Mouse (Mus musculus): ENCODE results near the gene Ptch1.

Gene Ptch1

DNA sequence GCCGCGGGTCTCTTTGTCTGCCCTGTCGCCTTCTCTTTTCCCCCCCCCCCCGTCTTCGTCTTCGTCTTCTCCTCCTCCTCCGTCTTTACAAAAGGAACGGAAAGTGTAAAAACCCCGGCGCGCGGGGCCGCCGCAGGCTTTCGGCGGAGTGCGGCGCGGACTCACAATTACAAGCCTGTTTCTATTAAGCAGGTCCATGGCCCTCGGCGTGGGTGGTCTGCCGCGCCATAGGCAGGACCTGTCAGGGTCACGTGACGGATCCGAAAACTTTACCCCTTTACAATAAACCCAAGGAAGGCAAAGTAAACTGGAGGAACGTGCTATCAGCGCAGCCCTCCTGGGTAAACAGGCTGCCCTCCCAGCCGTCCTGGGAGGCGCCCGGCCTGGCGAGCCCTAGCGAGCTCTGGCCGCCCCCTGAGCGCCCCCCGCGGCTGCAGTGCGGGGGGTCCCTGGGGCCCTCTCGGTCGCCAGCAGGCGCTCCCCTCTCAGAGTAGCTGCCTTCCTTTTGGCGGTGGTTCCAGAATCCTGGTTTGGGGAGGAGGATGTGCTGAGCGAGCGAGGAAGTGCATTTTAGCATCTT is at the start of gene Ptch1:
Gene Ptch1, minus strand, starts transcription at position 343 of the 580 bp plus-strand sequence.
- peak; percentile 14 for DNase-seq

DNA sequence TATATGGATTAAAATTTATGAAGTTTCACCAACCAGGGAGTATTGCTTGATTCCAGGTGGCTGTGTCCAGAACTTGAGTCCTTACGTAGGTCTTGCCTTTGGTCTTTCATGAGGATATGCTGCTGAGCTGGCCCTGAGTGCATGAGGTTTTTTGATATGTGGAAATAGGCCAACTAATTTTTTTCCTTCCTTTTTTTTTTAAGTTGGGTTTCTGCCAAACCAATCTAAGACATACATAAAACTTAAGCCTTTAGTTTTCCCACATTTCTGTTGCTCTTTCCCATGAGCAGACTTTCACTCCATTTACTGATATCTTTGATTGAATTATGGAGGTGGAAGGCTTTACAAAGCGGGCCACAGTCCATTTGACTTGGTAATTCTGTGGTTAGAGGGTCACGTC is 47.9 kb upstream of the Ptch1 start:
- DNase-seq = no peak

DNA sequence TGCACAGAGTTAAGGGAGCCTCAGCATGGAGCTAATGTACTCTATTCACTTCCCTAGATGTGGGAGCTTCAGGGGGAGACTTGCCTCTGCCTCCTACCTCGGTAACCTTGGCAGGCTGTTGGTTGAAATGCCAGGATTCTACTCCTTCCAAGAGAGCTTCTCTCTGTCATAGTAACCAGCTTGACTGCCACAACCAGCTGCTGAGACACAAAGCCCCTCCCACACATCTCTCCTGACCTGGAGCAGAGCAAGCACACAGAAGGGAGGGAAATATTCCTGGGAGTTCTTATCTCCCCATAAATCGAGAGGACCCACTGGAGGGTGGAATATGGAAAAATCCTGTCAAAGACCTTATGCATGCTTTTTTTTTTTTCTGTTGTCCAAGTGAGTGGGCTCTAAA is 39.8 kb upstream of the Ptch1 start:
- no peak for DNase-seq

DNA sequence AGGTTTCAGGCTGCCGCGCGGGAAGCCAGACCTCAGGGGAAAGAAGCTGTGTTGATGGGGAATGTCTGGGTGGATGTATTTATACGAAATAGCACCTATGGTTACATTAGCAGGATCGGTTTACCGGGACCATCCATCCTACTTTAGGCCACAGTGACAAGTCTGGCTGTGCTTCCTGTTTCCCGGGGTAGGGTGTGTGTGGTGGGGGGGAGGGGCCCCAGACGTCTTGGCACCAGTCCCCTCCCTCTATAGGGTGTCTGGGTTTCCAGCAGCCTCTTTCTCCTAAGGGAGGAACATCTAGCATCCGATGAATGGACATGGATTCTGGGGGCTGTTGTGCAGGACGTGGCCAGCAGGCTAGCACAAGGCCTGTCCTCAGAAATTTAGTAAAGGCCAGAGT is 36.3 kb upstream of the Ptch1 start:
- DNase-seq = no peak

DNA sequence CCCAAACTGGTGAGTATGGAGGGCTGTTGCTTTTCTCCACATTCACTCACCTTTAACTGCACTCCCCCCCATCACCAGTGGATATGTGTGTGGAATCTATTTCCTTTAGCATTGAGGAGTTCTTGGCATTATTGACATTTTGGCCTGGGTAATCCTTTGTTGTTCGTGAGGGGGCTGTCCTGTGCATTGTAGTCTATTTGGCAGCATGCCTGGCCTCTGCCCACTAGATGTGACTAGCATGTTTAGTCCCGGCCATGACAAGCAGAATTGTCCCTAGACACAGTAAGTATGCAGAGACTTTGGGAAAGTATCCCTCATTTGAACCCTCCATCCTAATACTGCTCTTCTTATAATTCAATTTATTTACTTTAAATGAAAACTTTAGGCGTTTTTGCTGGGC is 24.2 kb upstream of the Ptch1 start:
- no peak for DNase-seq

DNA sequence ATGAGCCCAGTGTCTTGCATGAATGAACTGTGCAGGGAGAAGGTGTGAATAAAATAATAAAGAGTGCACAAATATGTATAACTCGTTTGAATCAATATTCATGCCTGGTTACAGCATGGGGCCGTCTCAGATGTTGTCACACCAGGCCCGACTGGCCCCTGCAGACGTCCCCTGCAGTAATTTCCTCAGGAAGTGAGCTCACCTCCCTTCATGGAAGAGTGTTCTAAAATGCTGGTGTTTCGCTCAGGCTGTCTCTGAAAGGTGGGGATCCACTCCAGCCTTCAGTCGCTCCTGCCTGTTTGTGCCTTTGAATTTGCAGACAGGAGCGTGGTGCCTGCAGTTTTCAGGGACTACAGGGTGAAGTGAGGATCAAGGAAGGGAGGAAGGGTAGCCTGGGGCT is 22.5 kb upstream of the Ptch1 start:
- DNase-seq = no peak

DNA sequence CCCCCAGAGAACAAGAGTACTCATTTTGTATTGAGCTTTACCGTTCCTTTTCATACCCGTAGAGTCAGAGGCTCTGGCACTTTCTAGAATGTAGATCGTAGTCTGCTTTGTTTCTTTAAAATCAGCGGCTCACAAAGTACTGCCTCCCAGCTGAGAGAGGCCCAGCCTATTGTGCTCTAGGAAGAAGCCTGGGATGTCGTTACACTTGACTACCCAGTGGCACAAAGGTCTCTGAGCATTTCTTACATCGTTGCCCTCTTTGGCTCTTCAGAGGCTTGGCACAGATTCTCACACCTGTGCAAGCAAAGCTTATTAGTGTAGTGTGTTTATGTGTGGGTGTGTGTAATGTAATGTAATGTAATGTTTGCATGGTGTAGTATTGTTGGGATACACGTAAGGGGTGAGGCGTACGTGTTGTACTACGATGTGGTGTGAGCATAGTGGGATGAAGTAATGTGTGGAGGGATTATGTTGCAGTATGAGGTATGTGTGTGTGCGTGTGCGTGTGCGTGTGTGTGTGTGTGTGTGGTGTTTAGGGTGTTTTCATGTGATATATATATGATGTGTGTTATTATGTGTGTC is 20.2 kb upstream of the Ptch1 start:
- peak; percentile 65 for DNase-seq

DNA sequence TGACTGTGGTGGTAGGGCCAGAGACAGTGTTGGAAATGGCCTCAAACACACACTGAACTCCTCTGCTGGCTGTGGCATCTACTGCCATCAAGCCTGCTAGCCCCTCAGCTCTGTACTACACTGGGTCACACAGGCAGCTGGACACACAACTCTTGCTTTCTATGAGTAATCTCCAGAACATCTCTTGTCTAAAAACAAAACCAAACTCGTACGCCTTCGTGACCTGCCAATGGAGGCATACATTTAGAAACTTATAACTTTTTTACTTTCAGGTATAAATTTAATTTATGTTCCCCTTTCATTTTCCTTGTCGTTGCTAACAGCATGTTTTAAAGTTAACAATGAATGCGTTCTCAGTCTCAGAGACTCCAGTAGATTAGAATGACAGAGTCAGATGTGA is 19.4 kb upstream of the Ptch1 start:
- DNase-seq = no peak

DNA sequence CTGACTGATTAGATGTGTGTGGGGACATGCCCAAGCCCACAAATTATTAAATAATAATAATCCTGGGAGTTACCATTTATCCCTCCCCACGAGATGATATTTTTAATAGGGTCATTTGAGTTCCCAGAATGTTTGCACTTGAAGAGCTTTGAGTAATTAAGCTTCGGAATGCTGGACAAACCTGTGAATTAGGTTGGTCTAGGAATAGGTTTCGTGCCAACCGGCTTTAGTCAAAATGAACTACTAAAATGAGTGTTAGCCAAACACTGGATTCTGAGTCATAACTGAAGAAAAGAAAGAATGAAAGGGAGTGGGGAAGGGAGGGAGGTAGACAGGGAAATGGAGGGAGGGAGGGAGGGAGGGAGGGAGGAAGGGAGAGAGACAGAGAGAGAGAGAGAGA is 1.2 kb upstream of the Ptch1 start:
- no peak for DNase-seq

DNA sequence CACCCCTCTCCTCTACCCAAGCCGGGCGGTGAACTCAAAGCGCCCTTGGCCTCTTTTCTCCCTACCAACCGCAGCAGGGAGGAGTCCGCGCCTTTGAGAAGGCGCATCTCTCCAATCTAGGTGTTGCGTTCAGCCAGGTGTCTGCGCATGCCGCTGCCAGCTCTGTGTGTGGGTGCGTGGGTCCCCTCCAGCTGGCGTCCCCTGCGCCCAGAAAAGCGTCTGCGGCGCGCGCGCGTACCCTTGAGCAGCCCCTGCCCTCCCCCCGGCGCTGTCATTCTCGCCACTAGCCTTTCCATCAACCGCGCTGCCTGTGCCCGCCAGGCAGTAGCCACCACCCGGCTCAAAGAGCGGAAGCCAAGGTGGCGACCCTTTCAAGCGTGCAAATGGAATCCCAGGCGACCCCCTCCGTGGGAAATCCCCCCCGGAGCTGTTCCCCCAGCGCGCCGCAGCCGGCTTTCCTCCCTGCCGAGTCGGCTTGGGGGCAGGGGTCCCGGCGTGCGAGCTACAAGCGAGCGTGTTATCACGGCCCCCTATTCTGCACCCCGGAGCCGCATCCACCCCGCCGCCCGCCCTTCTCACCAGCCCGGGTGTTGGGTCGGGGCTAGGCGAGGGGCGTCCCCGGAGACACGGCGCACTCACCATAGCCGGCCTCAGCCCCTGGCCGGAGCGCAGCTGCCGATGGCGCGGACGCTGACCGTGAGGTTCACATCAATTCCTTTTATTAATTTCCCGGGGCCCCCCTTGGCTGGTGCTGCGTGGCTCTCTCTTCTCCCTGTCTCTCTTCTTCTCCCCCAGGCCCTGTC is 744 bp downstream of the Ptch1 start:
- DNase-seq = no peak

DNA sequence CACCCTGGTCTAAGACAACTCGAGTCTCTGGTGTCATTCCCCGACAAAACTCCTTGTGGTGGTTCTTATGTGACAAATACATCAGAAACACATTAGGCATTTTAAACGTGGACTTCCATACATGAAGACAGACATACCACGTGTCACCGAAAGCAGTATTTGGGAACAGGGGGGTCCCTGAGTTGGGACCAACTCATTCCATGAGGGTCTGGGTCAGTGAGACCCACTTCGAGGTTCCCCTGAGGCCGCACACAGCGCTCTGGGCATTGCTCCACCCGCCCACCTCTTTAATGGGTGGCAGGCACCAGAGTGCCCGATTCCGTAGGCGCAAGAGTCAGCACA is 1.3 kb downstream of the Ptch1 start:
- no peak for DNase-seq

DNA sequence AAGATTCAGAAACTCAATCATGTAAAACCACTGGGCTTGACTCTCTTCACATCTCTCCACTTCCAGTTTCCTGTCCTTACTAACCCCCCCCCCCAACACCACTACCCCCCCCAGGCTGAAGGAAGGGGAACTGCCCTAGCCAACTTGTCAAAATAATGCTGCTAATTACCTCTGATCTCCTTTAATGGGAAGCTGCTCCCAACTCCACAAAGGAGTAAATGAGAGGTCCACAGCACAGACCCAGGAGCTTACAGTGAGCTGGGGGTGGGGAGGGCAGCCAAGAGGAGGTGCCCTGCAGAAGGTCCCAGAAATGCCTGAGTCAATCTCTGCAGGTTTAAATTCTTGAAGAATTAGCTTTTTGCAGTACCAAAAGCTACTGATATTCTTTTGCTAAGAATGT is 2.9 kb downstream of the Ptch1 start:
- DNase-seq = no peak

DNA sequence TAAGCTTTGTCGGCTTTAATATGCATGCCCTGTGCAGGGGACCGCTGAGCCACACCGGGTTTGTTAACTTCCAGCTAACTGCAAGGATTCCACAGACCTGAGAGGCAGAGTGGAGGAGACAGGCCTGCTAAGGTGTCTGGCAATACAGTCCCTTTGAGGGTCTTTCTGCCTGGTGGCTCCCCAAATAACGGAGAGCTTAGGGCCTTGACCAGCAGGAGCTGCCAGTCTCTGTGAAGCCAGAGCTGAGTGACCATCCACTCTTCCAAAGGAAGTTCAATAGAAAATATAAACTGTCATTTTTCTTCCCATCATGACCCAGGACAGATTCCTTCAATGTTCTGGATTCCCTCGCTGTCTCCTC is 4.0 kb downstream of the Ptch1 start:
- peak; percentile 11 for DNase-seq

DNA sequence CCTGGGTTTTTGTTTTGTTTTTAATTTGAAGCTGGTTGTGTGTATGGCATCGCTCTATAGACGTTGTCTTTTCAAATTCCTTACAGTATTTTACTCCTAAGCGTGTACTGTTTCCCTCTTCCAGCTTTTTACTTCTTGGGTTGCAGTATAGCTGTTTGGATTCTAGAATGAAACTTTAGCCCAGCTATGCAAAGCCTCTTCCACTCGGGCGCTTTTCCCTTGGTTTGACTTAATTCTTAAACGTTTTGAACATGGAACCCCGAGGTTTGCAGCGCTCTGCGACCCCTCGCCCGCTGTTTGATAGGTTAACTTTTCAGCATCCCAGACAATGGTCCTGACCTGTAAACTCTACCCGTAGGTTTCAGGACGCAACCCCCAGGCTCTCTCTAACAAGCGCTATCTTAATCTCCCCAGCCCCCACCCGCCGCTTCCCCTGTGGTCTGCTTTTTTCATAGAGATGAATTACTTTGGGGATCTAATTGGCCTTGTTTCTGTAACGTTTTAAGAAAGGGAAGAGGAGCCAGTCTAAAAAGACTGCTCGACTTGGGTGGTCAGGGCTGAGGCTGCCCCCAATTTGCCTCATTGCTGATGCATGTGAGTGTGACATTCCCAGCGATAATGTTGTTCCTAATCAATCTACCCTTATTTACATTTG is 4.5 kb downstream of the Ptch1 start:
- DNase-seq = no peak

DNA sequence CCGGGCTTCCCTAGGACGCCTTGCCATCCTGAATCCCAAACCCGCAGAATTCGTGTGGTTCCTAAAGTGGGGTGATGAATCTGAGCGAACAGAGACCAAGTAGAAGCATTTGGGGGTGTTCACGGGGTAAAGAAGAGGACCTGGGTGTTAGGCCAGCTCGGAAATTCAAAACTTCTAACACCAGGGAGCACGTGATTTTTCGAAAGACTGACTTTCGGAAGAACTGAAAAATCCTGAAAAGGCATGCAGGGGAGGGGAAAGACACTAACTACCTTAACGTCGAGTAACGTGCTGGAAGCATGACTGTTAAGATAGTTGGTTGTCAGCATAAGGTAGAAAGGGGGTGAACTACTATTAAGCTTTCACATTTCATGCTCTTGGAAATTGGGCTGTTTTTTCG is 5.1 kb downstream of the Ptch1 start:
- no peak for DNase-seq

DNA sequence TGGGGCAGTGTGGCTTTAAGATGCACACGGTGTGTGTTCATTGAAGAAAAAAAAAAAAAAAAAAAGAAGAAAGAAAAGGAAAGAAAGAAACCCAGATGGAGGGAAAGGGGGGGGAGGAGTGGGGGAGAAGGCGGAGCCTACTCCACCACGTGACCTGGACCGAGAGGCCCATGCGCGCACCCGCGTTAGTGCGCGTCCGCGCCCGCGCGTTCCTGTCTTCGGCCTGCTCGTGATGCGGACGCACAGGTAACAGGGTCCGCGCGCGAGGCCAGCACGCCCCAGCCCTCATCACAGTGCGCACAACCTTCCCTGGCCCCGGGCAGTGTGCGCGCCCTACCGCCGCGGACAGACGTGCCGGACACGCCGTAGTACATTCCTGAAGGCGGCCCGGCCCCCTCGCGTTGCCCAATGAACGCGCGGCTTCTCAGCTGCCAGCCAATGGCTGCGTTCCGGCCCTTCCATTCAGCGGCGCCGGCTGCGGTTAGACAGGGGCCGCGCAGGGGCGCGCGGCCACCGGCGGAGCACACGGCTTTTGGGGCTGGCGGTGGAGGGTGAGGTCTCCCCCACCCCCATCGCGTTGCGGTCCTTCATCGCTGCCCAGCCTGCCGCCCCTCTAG is 5.6 kb downstream of the Ptch1 start:
- DNase-seq = peak; percentile 98

DNA sequence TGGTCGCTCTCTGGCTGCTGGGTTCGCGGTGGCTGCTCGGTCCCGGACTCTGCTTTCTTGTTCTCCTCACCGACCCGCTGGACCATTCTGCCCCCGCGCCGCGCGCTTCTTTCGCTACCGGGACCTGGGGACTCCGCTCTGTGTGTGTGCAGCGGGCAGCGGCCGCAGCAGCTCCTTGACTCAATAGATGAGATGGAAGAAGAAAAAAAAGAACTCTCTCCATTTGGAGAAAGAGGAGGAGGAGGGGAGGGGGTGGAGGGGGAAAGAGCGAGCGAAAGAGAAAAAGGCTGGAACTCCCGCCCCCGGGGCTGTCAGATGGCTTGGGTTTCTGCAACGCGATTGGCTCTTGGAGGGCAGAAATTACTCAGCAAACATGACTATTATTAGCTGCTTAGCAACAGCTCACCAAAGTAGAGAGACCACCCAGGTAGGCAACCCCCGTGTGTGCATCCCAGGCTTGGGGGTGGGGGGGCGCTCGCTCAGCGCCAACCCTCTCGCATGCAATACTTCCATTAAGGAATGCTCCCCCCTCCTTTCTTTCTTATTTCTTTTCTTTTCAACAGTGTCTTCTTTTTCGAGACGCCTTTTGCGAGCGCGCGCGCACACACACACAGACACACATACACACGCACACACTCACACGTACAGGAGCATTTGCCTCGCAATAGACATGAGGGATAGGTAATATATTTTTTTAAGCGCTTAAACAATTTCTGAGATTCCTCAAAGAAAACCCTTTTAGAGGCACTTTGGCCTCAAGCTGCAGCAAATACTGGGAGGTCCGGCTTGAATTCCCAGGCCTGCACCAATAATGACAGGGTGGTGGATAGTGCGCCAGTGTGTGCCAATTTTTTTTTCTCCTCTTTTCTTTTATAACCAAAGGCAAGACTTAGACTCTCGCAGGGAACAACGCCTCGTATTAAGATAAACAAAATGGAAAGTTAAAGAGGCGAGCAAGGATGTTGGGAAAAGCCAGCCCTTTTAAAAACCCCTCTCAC is 7.1 kb downstream of the Ptch1 start:
- peak; percentile 86 for DNase-seq

DNA sequence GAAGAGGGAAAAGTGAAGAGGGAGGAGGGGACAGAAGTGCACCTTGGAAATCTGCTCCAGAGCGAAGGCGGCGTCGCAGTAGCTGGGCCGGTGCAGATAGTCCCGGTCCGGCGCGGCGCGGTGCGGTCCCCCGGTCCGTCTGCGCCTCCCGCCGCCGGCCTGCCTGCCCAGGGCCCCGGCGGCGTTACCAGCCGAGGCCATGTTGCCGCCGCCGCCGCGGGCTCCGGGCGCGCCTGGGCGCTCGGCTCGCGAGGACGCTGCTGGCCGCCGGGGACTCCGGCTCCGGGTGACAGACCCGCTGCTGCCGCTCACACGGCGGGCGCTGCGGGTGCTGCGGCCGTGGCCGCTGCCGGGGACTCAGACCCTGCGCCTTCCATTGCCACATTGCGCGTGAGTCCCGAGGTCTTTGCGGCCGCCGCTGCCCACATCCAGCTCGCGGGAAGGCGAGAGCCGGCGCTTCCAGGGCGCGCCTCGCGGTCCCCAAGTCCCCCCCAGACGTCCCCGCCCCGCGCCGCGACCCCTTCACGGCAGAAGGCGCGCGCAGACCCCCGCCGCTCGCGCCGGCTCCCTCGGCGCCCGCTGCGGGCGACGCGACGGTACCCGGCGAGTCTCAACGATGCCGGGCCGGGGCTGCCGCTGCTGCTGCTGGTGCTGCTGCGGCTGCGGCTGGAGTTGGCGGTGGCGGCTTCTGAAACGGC is 7.9 kb downstream of the Ptch1 start:
- no peak for DNase-seq

DNA sequence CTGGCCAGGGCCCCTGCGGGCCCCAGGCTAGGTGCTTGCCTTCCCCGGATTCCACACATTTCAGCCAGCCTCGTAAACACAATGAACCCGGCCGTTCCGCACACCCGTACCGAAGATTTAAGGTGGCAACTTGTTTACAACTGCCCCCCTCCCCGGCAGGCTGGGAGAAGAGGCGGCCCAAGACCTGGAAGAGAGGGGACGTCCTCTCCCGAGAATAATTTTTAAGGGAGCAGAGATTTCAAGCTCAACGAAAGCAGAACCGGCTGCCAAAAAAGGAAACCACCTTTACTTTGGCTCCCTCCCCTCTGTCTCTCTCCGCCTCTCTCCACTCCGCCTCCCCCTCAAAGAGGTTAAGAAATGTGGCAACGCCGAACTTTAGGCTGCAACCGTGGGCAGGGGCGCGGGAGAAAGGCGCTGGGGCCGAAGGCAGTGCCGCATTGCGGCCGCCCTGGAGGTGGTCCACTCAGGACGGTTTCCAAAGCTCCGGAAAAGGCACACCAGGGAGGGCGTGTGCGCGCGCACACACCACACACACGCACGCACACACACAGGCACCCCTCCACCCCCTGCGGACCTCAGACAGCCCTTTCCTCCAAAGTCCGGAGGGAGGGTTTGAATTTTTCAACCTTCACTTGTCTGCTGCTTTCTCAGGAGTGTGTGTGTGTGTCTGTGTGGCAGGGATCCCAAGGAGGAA is 8.6 kb downstream of the Ptch1 start:
- peak; percentile 90 for DNase-seq

DNA sequence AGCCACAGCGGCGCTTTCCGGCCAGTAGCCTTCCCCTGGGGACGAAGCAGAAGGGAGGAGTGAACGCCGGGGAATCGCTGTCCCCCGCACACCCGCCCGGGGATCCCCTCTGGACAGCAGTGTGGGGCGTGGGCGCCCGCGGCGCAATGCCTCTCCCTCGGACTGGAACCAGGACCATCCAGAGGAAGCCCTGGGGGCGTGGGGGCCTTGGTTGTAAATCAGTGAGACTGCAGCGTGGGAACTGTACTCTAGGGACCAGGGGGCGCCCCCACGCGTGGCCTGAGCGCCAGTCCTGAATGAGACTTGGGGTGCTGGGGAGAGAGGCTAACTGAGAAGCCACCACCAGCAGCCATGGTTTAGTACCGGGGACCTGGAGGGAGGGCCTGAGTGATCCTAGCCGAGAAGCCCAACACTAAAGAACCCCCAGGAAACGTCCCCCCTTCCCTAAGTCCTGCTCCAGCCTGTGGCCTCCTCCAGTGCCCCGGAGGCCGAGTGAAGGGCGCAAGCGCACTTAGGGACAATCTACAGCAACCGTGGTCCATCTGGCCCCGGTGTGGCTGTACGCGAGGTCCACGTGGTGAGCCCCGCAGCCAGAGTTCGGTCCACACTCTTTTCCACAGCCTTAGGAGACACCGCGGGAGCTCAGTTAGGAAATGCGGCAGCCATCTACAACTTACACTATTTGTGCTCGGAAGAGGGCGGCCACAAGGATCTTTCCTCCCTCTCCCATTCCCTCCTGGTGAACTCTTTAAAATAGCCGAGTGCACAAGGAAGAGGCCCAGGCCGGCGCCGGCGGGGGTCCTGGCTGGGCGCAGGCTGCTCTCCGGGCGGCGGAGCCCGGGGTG is 9.4 kb downstream of the Ptch1 start:
- DNase-seq = peak; percentile 64
